Mouse (Mus musculus): ENCODE results near the gene Vegfa.

The Vegfa gene

DNA sequence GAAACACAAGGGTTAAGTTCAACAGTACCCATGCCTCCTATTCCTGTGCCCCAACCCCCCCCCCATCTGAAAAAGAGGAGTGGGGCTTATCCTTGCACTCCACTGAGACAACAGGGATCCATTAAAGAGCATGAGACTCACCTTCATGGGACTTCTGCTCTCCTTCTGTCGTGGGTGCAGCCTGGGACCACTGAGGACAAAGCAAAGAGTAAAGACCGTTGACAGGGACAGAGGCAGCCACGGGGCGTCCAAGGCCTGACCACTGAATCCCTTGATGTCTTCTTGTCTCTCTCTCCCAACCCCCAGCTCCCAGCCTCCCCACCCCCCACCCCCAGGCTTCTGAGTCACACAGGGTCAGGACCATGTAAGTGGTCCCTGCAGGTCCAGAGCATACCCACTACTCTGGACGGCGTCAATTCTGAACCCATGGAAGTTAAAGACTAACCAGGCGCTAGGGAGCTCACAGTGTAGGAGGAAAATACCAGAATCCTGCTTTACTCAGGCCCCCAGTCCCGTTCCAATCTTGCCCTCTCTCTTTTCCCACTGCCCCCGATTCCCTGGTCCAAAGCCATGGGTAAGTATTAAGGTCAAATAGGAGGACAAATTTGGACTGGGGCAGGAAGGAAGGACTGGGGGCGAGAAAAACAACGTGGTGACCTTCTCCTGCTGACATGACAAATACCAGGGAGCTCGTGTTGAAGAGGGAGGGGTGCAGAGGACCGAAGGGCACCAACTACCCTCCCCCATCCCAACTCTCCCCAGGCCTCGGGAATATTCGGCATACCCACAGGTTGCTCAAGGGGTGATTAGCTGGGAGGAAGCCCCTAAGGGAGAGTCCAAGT, 3.7 kb downstream of the Vegfa start:
- peak in 1 of 2 experiments; percentile 76 for DNase-seq (ENCODE audit: inconsistent age in 2 of 2, low spot score in 1 of 2)

- DNase-seq (ENCODE audit: inconsistent age in 2 of 2, low spot score in 1 of 2): peak; percentile 83 to 94
These were observed 4.9 kb downstream of the Vegfa start for GRCm38 (mm10) chr17:46027066-46027917.

- DNase-seq (ENCODE audit: inconsistent age in 2 of 2, low spot score in 1 of 2): peak; percentile 46 to 80
These were observed 6.1 kb downstream of the Vegfa start for GRCm38 (mm10) chr17:46025927-46026668.

- DNase-seq (ENCODE audit: inconsistent age in 2 of 2, low spot score in 1 of 2): peak in 1 of 2 experiments; percentile 37
These were observed 7.0 kb downstream of the Vegfa start for GRCm38 (mm10) chr17:46025207-46025606.

DNA sequence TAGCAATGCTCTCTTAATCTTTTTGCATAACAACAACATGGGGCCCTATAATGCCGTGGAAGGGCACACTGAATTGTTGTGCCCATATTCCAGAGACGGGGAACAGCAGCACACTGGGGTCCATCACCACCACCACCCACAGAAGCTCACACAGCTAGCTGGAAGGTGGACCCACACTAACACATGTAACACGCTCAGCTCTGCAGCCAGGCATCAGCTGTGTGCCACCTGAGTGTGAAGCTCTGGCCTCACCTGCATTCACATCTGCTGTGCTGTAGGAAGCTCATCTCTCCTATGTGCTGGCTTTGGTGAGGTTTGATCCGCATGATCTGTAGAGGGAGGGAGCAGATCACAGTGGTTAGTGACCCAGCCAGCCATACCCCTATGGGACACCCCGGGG, 8.0 kb downstream of the Vegfa start:
- peak in 1 of 2 experiments; percentile 43 for DNase-seq (ENCODE audit: inconsistent age in 2 of 2, low spot score in 1 of 2)

GRCm38 (mm10) chr17:46023572-46023971, 8.6 kb downstream of the Vegfa start:
- peak; percentile 7 to 32 for DNase-seq (ENCODE audit: inconsistent age in 2 of 2, low spot score in 1 of 2)

- peak in 1 of 2 experiments; percentile 61 for DNase-seq (ENCODE audit: inconsistent age in 2 of 2, low spot score in 1 of 2)
These were observed 9.2 kb downstream of the Vegfa start for GRCm38 (mm10) chr17:46022934-46023333.

- DNase-seq (ENCODE audit: inconsistent age in 2 of 2, low spot score in 1 of 2): peak in 1 of 2 experiments; percentile 56
These were observed 9.7 kb downstream of the Vegfa start for GRCm38 (mm10) chr17:46022427-46022826.

GRCm38 (mm10) chr17:46021760-46022159, 10.4 kb downstream of the Vegfa start:
- peak in 1 of 2 experiments; percentile 56 for DNase-seq (ENCODE audit: inconsistent age in 2 of 2, low spot score in 1 of 2)

DNA sequence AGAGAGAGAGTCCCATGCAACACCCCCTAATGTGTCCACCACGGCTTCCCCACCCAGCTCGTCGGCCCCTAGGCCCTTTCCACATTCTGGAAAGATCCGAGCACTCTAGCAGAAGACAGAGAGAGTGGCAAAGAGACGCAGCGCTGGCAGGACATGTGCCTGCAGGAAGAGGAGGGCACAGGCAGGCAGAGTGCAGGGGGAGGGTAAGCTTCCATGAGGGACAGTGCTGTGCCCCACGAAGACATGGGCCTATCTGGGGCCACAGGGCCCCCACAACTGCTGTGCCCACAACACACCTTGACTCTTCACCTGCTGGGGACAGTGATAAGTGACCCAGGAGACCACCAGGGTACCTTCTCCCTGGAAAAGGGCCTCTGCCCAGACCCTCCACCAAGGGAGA, 11.0 kb downstream of the Vegfa start:
- peak in 1 of 2 experiments; percentile 59 for DNase-seq (ENCODE audit: inconsistent age in 2 of 2, low spot score in 1 of 2)

DNA sequence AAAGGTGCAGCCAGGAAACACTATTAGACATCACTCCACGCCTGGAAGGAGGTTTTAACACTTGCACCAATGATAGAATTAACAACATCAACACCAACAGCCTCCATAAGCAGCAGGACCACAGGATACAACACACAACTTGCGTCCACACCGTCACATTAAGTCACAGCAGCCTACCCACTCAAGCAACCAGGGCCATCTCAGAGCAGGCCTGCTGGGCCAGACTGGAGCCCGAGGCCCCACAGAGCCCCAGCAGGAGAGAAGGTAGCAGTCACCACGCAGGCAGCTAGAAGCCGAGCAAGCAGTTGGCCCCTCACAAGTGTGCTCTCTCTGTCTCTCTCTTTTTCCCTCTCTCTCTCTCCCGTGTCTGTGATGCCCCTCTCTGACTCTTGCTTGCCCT, 11.6 kb downstream of the Vegfa start:
- DNase-seq (ENCODE audit: inconsistent age in 2 of 2, low spot score in 1 of 2): peak; percentile 27 to 60

DNA sequence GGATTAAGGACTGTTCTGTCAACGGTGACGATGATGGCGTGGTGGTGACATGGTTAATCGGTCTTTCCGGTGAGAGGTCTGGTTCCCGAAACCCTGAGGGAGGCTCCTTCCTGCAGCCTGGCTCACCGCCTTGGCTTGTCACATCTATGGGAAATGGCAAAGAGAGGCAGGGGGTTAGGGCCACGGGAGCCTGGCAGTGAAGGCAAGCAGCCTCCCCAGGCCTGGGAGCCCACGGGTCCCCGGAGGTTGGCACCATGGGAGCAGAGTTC, 13.5 kb downstream of the Vegfa start:
- peak in 1 of 2 experiments; percentile 47 for DNase-seq (ENCODE audit: inconsistent age in 2 of 2, low spot score in 1 of 2)

GRCm38 (mm10) chr17:46017946-46018735, 14.0 kb downstream of the Vegfa start:
- DNase-seq (ENCODE audit: inconsistent age in 2 of 2, low spot score in 1 of 2): peak; percentile 83 to 90

- DNase-seq (ENCODE audit: inconsistent age in 2 of 2, low spot score in 1 of 2): peak in 1 of 2 experiments; percentile 40
These were observed 15.6 kb downstream of the Vegfa start for GRCm38 (mm10) chr17:46016617-46017016.

DNA sequence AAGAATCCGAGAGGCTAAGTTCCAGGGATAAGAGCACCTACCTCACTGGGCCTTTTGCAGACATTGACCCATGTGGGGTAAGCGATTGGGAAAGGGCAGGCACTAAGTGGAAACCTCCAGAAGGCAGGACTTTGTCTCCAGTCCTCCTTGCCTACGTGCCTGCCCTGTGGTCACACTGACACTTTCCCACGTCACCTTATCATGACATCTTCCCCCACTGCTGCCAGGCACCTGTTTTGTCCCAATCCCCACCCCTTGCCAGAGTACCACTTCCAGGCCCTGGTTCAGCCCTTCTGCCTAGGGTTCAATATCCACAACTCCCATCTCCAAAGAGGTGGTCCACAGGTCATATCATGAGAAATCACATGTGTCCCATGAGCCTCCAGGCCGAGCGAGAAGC, 16.2 kb downstream of the Vegfa start:
- peak in 1 of 2 experiments; percentile 63 for DNase-seq (ENCODE audit: inconsistent age in 2 of 2, low spot score in 1 of 2)

DNA sequence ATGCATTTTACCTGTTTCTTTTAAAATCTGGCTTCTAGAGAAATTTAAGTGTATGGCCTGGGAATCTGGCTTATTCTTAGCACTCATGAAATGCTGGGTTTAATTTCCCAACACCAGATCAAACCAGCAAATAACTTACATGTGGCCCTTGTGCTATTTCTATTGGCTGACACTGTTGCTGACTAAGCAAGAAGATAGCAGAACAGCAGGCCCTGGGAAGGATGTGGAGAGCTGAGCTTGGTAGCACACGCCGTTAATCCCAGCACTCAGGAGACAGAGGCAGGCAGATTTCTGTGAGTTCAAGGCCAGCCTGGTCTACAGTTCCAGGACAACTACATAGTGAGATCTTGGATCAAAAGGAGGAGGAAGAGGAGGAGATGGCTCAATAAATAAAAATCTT, 17.2 kb downstream of the Vegfa start:
- peak in 1 of 2 experiments; percentile 55 for DNase-seq (ENCODE audit: inconsistent age in 2 of 2, low spot score in 1 of 2)

DNA sequence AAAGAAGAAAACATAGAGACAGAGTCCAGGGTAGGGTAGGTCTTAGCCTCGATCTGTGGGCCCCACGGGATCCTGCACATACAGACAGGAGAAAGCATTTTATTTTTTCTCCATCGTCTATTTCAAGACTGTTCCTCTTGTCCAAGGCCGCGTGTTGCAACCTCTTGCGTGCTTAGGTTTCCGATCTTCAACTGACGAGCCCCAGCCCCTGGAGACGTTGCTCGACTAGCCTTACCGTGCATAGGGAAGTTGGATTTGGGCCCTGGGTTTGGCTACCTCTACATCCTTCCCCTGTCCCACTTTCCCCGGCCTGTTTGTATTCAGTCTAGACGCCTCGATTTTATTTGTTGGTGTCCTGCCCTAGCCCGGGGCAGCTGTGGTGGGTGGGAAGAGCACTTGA, 18.6 kb downstream of the Vegfa start:
- DNase-seq (ENCODE audit: inconsistent age in 2 of 2, low spot score in 1 of 2): peak; percentile 48 to 79

GRCm38 (mm10) chr17:46012211-46012610, 20.0 kb downstream of the Vegfa start:
- no peak for DNase-seq (ENCODE audit: inconsistent age in 2 of 2, low spot score in 1 of 2)

DNA sequence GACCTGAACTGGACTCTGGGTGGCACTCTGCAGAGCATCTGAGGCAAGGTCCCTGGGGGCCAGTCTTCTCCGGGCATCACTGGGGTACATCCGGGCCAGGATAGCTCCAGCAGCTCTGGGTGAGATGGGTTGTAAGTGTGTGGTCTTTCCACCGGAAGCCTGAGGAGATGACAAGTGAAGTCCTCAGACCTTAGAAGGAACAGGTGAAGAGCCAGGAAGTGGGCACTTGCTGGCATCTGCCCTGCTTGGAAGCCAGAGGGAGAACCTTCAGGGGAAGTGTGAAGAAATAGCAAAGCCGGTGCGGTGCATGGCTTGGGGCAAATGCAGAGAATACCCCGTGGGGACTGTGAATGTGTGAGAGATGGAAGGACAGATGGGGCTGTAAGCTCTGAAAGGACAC, 21.7 kb downstream of the Vegfa start:
- DNase-seq (ENCODE audit: inconsistent age in 2 of 2, low spot score in 1 of 2): peak in 1 of 2 experiments; percentile 53

GRCm38 (mm10) chr17:46009182-46009581, 23.0 kb downstream of the Vegfa start:
- peak in 1 of 2 experiments; percentile 66 for DNase-seq (ENCODE audit: inconsistent age in 2 of 2, low spot score in 1 of 2)

All from adrenal gland, adult (tissue).